Mouse (Mus musculus): Measurements from ENCODE around the gene Myh6. TPM values are rescaled to one million over a fixed set of nuclear protein-coding genes. Genes with fewer than 3 reads are reported as not detected.
"Not testable (repeated sequence)": the region's sequence is repeated elsewhere in the genome, so short reads cannot be mapped to it uniquely, and the experiment has no call there.

Gene Myh6
- polyA plus RNA-seq, 1 experiment from 2014 or later: 0.75 TPM

DNA sequence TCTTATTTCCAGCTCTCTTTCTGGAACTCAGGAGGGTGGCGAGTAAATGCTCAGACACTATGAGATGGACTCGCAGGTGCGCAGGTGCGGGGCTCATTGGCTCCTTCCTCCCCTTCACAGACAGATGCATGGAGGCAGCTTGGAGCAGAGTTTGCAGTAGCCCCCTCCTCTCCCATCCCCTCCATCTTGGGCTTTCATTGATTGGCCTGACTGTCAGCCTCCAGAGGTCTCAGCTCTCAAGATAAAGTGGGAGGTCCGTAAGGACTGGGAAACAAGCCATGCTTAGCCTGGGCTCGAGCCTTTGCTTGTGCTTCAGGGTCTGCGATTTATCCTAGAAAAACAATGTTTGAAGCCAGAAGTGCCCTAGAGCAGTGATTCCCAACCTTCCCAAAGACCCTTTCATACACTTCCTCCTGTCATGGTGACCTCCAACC, 36.0 kb upstream of the Myh6 start:
- Histone ChIP-seq H3K27me3 (no peaks in the 10 kb centered on the region), H3K36me3 (no peaks in the 10 kb centered on the region), H3K27ac (no peak overlapping the region), H3K9ac (replicated peaks) (no peak overlapping the region), H3K4me3 (replicated peaks) (no peak overlapping the region), H3K4me1 (replicated peaks) (peaks cover 14% of the 10 kb centered on the region), H3K4me2 (replicated peaks) (no peak overlapping the region), H3K9me3 (no peaks in the 10 kb centered on the region)
- WGBS: 74% methylated on average over 7 of the region's 7 CpGs
- ATAC-seq: no peak

DNA sequence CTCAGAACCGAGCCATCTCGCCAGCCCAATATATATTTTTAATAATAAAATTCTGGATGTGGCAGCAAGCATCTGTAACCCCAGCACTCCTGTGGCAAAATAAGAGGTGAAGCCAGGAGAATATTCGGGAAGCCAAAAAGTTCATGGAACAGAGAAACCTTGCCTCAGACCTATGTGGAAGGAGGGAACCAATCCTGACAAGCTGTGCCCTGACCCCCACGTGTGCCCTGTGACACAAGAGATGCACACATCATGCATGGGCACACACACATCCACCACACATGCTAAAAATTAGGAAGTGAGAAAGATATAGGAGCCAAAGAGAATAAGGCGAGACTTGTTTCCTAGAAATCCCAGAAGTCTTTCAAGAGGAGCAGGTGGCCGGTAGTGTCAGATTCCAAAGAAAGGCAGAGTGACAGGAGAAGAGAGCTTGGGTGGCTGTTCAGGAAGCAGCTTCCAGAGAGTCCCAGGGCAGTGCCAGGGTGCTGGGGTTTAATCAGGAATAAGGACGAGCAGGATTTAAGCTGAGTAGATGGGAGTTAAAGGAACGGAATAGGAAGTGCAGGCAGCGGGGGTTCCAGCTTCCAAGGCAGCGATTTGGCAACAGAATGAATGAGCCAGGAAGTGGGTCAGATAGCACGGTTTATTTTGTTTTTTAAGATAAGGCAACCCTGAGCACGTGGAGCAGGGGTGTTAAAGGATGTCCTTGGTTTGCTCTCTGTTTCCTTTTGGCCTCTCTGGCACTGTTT, 35.4 kb upstream of the Myh6 start:
- no peak for ATAC-seq
- Histone ChIP-seq H3K9me3 (no peaks in the 10 kb centered on the region), H3K27ac (no peak overlapping the region), H3K27me3 (no peaks in the 10 kb centered on the region), H3K4me3 (replicated peaks) (no peak overlapping the region), H3K36me3 (no peaks in the 10 kb centered on the region), H3K4me2 (replicated peaks) (no peak overlapping the region), H3K9ac (replicated peaks) (no peak overlapping the region), H3K4me1 (replicated peaks) (peaks cover 19% of the 10 kb centered on the region)
- WGBS: 60% methylated on average over 12 of the region's 12 CpGs

DNA sequence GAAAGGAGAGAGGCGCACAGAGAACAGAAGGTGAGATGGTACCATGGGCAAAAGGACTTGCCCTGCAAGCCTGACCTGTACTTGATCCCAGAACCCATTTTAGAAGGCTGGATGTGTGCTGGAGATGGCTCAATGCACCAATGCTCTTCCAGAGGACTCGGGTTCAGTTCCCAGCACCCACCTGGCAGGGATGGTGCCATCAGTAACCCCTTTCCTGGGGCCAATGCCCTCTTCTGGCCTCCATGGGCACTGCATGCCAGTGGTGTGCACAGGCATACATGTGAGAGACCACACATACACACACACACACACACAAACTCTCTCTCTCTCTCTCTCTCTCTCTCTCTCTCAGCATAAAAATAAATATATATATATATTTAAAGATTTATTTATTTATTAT, 34.7 kb upstream of the Myh6 start:
- Histone ChIP-seq H3K27ac (no peak overlapping the region), H3K9me3 (no peaks in the 10 kb centered on the region), H3K27me3 (no peaks in the 10 kb centered on the region), H3K9ac (replicated peaks) (no peak overlapping the region), H3K4me2 (replicated peaks) (no peak overlapping the region), H3K4me1 (replicated peaks) (peaks cover 26% of the 10 kb centered on the region), H3K36me3 (no peaks in the 10 kb centered on the region), H3K4me3 (replicated peaks) (no peak overlapping the region)
- no peak for ATAC-seq
- 98% methylated on average over 2 of the region's 2 CpGs for WGBS

DNA sequence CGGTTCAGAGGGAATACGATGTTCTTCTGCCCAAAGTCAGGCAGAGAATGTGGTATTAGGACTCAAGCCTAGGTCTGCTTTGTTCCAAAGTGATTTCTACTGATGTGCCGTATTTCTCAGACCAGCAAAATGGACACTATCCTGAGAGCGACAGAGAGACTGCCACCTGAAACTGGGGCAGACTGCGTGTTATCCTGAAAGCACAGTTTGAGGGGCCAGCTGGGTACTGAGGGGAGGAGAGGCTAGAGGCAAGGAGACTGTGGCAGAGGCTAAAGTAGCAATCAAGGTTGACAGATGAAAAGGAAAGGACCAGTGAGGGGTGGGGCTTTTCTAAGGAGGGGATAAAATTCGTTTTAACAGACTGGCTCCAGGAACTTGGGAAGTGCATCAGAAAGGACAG, 34.1 kb upstream of the Myh6 start:
- no peak for ATAC-seq
- no peak overlapping the region for H3K4me2 ChIP-seq (replicated peaks)
- H3K36me3 ChIP-seq: no peaks in the 10 kb centered on the region
- H3K4me3 ChIP-seq (replicated peaks): no peak overlapping the region
- H3K27me3 ChIP-seq: no peaks in the 10 kb centered on the region
- H3K9ac ChIP-seq (replicated peaks): no peak overlapping the region
- WGBS: 84% methylated on average over 6 of the region's 6 CpGs
- no peak overlapping the region for H3K27ac ChIP-seq
- H3K9me3 ChIP-seq: no peaks in the 10 kb centered on the region
- H3K4me1 ChIP-seq (replicated peaks): peaks cover 32% of the 10 kb centered on the region

DNA sequence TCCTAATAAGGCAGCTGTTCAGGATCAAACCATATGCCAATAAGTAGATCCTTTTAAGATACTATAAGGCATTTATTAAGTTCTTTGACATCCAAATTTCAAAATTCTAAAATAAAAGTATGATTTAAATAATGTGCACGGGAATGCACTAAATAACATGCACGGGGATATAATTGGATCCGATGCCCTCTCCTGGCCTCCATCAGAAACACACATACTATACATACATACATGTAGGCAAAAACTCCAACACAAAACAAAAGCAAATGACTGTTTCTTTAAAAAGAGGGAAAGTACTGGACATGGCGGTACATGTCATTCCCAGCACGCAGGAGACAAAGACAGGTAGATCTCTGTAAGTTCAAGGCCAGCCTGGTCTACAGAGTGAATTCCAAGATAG, 33.1 kb upstream of the Myh6 start:
- H3K9ac ChIP-seq (replicated peaks); H3K4me2 ChIP-seq (replicated peaks); H3K36me3 ChIP-seq; ATAC-seq; H3K27ac ChIP-seq; H3K9me3 ChIP-seq; H3K4me3 ChIP-seq (replicated peaks); H3K27me3 ChIP-seq: not testable (repeated sequence)
- peaks cover 42% of the 10 kb centered on the region for H3K4me1 ChIP-seq (replicated peaks)
- 85% methylated on average over 5 of the region's 5 CpGs for WGBS

DNA sequence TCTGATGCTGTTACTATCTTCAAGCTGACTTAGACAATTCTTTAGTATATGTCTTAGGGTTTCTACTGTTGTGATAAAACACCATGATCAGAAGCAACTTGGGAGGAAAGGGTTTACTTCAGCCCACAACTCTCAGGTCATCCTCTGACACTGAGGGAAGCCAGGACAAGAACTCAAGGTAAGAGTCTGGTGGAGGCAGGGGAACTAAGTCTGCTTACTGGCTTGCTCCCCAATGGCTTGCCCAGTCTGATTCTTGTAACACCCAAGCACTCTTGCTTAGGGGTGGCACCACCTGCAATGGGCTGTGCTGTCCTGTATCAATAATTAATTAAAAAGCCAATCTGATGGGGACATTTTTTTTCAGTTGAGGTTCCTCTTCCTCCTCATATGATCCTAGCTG, 32.0 kb upstream of the Myh6 start:
- H3K4me3 ChIP-seq (replicated peaks): no peak overlapping the region
- no peak overlapping the region for H3K4me2 ChIP-seq (replicated peaks)
- no peak overlapping the region for H3K27ac ChIP-seq
- no peaks in the 10 kb centered on the region for H3K9me3 ChIP-seq
- H3K9ac ChIP-seq (replicated peaks): no peak overlapping the region
- peaks cover 42% of the 10 kb centered on the region for H3K4me1 ChIP-seq (replicated peaks)
- ATAC-seq: no peak
- no peaks in the 10 kb centered on the region for H3K27me3 ChIP-seq
- no peaks in the 10 kb centered on the region for H3K36me3 ChIP-seq

DNA sequence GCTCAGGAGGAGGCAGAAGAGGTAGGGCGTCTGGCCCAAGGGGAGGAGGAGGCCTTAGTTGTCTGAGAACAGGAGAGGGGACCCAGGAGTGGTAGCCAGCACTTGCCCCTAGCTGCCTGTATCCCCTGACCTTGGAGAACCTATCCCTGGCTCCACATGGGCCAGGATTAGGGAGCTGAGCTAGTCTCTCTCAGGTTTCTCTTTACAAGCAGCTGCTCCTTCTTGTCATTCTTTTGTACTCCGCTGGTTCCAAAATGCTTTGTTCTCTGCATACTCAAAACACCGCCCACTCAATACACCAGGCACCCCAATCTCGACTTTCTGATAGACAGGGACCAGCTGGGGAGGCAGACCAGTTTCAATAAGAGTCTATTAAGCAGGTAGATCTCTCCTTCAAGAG, 30.6 kb upstream of the Myh6 start:
- Histone ChIP-seq H3K9me3 (no peaks in the 10 kb centered on the region), H3K4me2 (replicated peaks) (no peak overlapping the region), H3K27ac (0 out of 2 replicates have a peak overlapping the region, but pooled peaks have one; percentile 30), H3K4me3 (replicated peaks) (no peak overlapping the region), H3K27me3 (no peaks in the 10 kb centered on the region), H3K9ac (replicated peaks) (no peak overlapping the region), H3K36me3 (no peaks in the 10 kb centered on the region), H3K4me1 (replicated peaks) (peaks cover 40% of the 10 kb centered on the region)
- no peak for ATAC-seq
- WGBS: 28% methylated on average over 4 of the region's 4 CpGs

DNA sequence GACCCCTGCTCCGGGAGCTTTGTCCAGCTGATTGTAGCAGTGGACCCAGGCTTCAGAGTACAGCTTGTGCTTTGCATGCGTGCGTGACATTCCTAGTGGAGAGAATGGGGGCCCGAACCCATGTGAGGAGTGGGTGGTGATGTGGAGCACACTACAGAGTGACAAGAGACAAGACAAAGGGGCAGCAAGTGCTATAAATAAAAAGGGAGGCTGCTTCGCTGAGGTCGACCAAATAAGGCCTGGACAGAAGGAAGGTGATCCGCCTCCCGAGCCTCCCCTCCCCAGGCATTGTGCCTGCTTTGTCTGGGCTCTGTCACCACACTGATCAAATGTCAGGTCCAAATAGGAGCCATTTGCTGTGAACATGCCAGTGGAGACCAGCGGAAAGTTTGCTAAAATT, 30.1 kb upstream of the Myh6 start:
- Histone ChIP-seq H3K4me2 (replicated peaks) (no peak overlapping the region), H3K9me3 (no peaks in the 10 kb centered on the region), H3K4me1 (replicated peaks) (peaks cover 40% of the 10 kb centered on the region), H3K9ac (replicated peaks) (no peak overlapping the region), H3K4me3 (replicated peaks) (no peak overlapping the region), H3K27ac (peak overlapping the region; percentile 94; the same call in 1 of the 2 replicates), H3K36me3 (no peaks in the 10 kb centered on the region), H3K27me3 (no peaks in the 10 kb centered on the region)
- ATAC-seq: no peak
- 36% methylated on average over 9 of the region's 9 CpGs for WGBS

DNA sequence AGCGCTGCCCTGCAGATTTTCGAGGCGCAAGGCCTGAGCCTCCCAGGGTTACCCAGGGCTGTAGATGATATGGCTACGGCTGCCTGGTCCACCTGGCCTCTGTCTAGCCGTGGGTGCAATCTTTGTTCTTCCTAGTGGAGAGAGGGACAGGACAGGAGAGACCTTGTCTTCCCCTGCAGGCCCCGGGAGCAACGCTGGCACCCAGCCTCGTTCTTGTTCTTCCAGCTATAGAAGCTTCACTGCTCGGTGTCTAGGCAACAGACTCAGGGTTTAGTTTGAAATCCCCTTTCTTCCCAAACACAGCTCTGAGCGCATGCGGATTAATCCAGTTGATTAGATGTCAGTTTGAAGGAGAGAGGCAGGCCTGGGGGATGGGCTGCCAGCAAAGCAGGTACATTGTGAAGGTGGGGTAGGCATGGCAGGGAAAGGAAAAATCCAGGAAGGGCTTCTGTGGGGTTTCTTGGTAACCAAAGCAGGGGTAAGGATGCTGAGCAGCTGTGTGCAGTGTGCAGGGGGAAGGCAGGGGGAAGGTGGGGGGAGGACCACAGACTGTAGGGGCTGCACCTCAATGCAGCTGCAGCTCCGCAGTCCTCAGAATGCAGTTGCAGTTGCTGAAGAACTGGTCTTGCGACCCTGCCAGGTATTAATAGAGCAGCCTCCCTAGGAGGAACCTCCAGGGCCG, 28.9 kb upstream of the Myh6 start:
- peaks cover 40% of the 10 kb centered on the region for H3K4me1 ChIP-seq (replicated peaks)
- H3K4me2 ChIP-seq (replicated peaks): peak overlapping the region; percentile 24
- H3K27me3 ChIP-seq: no peaks in the 10 kb centered on the region
- H3K4me3 ChIP-seq (replicated peaks): no peak overlapping the region
- peak; percentile 86 for ATAC-seq
- H3K9me3 ChIP-seq: no peaks in the 10 kb centered on the region
- WGBS: 17% methylated on average over 14 of the region's 14 CpGs
- peak overlapping the region; percentile 94 for H3K27ac ChIP-seq
- no peaks in the 10 kb centered on the region for H3K36me3 ChIP-seq
- H3K9ac ChIP-seq (replicated peaks): peak overlapping the region; percentile 54

DNA sequence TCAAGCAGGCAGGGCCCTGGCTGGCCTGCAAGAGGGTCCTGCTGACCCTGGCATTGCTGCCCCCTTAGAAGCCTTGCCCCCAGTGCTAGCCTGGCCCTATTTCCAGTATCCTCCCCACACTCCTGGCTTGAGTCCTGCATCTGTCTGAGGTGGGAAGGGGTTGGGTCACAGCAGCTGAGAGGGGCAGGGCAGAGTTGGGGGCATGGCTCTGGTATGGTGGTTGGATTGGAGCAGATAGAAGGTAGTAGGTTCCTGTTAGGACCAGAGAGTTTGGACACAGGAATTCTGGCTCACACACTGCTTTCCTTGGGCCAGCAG, 28.1 kb upstream of the Myh6 start:
- H3K4me1 ChIP-seq (replicated peaks): peaks cover 40% of the 10 kb centered on the region
- 0 out of 2 replicates have a peak overlapping the region, but pooled peaks have one; percentile 19 for H3K9ac ChIP-seq (replicated peaks)
- peak; percentile 25 for ATAC-seq
- peak overlapping the region; percentile 94 for H3K27ac ChIP-seq
- no peaks in the 10 kb centered on the region for H3K36me3 ChIP-seq
- H3K4me3 ChIP-seq (replicated peaks): no peak overlapping the region
- no peaks in the 10 kb centered on the region for H3K27me3 ChIP-seq
- no peak overlapping the region for H3K4me2 ChIP-seq (replicated peaks)
- no peaks in the 10 kb centered on the region for H3K9me3 ChIP-seq

DNA sequence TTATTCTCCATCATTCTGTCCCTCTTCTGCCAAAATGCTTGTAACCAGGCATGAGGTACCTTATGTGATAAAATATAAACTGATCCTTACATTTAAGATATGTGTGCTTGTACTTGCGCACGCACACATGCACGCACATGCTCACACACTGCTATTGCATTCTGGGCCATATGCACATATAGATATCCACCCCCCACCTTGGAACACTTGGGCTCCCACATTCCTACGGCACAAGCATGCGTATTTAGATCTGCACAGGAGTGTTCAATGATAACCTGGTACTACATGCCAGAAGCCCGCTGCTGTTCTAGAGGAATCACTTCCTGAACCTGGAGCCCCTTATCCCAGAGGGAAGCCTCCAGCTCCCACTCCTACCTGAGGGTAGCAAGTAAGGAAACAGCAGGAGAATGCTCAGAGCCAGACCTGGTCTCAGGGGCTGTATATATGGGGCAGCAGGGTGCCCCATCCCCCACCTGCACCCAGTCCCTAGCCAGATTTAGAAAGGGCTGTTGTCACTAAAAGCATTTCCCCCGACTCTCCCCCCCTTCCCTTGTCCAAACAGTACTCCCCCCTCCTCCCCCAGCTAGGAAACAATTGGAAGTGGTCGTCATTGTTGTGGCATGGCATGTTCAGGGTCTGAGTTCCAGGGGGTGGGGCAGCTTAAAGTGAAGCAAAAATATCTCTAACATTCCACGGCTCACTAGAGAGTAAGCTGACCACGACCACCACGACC, 27.6 kb upstream of the Myh6 start, which contains the start of gene Myh7:
Gene Myh7 (minus strand): TSS at position 491 of the 733 bp plus-strand sequence.
- Histone ChIP-seq H3K27ac (peak within 1 kb of the TSS; percentile 94), H3K9ac (replicated peaks) (peak within 1 kb of the TSS; percentile 54), H3K4me2 (replicated peaks) (peak within 1 kb of the TSS; percentile 24; the same call in 1 of the 2 replicates), H3K27me3 (no peaks in the 10 kb centered on the region), H3K4me3 (replicated peaks) (no peak within 1 kb of the TSS), H3K4me1 (replicated peaks) (peaks cover 40% of the 10 kb centered on the region), H3K36me3 (no peaks in the 10 kb centered on the region), H3K9me3 (no peaks in the 10 kb centered on the region)
- no peak; the same call in 1 of the 2 replicates for ATAC-seq
- WGBS: 50% methylated on average over 11 of the region's 11 CpGs

DNA sequence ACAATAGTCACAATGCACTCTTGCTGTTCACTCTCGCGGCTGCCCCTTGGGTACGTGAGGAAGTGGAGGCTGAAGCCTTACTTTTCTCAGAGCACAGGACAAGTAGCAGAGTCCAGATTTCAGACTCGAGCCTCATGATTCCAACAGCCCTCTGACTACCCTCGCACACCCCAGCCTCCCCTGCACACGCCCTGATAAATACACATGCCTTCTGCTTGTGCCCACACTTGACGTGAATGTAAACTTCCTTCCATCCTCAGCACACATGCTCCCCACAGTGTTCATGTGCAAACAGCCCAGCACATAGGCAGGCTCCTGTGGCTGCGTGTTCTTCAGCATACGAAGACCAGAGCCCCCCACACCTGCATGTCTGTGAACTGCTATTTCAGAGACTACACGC, 26.9 kb upstream of the Myh6 start:
- no peak overlapping the region for H3K4me2 ChIP-seq (replicated peaks)
- H3K36me3 ChIP-seq: no peaks in the 10 kb centered on the region
- H3K27ac ChIP-seq: no peak overlapping the region; the same call in 1 of the 2 replicates
- H3K9ac ChIP-seq (replicated peaks): no peak overlapping the region
- no peaks in the 10 kb centered on the region for H3K9me3 ChIP-seq
- WGBS: 69% methylated on average over 10 of the region's 10 CpGs
- no peaks in the 10 kb centered on the region for H3K27me3 ChIP-seq
- no peak overlapping the region for H3K4me3 ChIP-seq (replicated peaks)
- ATAC-seq: no peak
- H3K4me1 ChIP-seq (replicated peaks): peaks cover 40% of the 10 kb centered on the region

Measured in midbrain, embryonic 13.5 days (tissue).